Mouse (Mus musculus): ENCODE data around the gene Ttc8.

- TF ChIP-seq POLR2A (IDR thresholded peaks at IDR 0.05; ENCODE audit: borderline replicate concordance, low read depth, low read length): no peak
- no peak for TF ChIP-seq CTCF (IDR thresholded peaks at IDR 0.05; ENCODE audit: low read depth, low read length)
These were observed 73.4 kb downstream of the Ttc8 start for GRCm38 (mm10) chr12:98993736-98994135.
